Mouse (Mus musculus): Measurements from ENCODE around the gene Gm9821. TPM values are rescaled to one million over a fixed set of nuclear protein-coding genes. Genes with fewer than 3 reads are reported as not detected.

The Gm9821 gene
- polyA plus RNA-seq, 1 experiment from 2014 or later, result 0.69 TPM

GRCm38 (mm10) chr2:91933471-91933870 lies 12.0 kb upstream of the Gm9821 start:
- CTCF ChIA-PET, result interaction anchor here (1.1 kb wide), 1 partner anchor 9 kb away, joined by 4 read pairs; no protein-coding TSS in a partner anchor
- no peak for TF ChIP-seq CTCF (IDR thresholded peaks at IDR 0.05)
- ATAC-seq (no peak), DNase-seq (ENCODE audit: low read depth, low spot score) (no peak)
- POLR2A ChIA-PET, result interaction anchor here (0.9 to 1.2 kb wide), 2 partner anchors 10 to 46 kb away, joined by 3 read pairs; no protein-coding TSS in a partner anchor
- H3K27me3 ChIP-seq, result no peaks in the 10 kb centered on the region
- in situ Hi-C loops (cut with MboI; ENCODE audit: low pct_unique_long_range_greater_than_20kb), result no loop called here

GRCm38 (mm10) chr2:91934016-91934415 lies 11.5 kb upstream of the Gm9821 start:
- in situ Hi-C loops (cut with MboI; ENCODE audit: low pct_unique_long_range_greater_than_20kb), result no loop called here
- ATAC-seq, result no peak

GRCm38 (mm10) chr2:91934826-91935525 lies 10.5 kb upstream of the Gm9821 start:
- ChIA-PET POLR2A (no interaction called here), CTCF (interaction anchor here (1.2 kb wide), 1 partner anchor 10 kb away, joined by 4 read pairs; the partner anchor contains the start of gene Gm9821)
- TF ChIP-seq CTCF (IDR thresholded peaks at IDR 0.05), result no peak
- no peak for ATAC-seq
- DNase-seq (ENCODE audit: low read depth, low spot score), result no peak
- in situ Hi-C loops (cut with MboI; ENCODE audit: low pct_unique_long_range_greater_than_20kb), result no loop called here
- no peaks in the 10 kb centered on the region for H3K27me3 ChIP-seq

More at GRCm38 (mm10) chr2:91934016-91934415, 11.5 kb upstream of the Gm9821 start:
- TF ChIP-seq CTCF (IDR thresholded peaks at IDR 0.05), result no peak
- ChIA-PET CTCF (no interaction called here), POLR2A (no interaction called here)
- H3K27me3 ChIP-seq, result no peaks in the 10 kb centered on the region
- no peak for DNase-seq (ENCODE audit: low read depth, low spot score)

GRCm38 (mm10) chr2:91936154-91936553 lies 9.3 kb upstream of the Gm9821 start:
- DNase-seq (ENCODE audit: low read depth, low spot score) (no peak), ATAC-seq (no peak)
- ChIA-PET CTCF (interaction anchor here (1.7 kb wide), 1 partner anchor 11 kb away, joined by 4 read pairs; no protein-coding TSS in a partner anchor), POLR2A (no interaction called here)
- no peak for TF ChIP-seq CTCF (IDR thresholded peaks at IDR 0.05)
- in situ Hi-C loops (cut with MboI; ENCODE audit: low pct_unique_long_range_greater_than_20kb), result no loop called here
- no peaks in the 10 kb centered on the region for H3K27me3 ChIP-seq

- in situ Hi-C loops (cut with MboI; ENCODE audit: low pct_unique_long_range_greater_than_20kb), result no loop called here
- no peak for TF ChIP-seq CTCF (IDR thresholded peaks at IDR 0.05)
- no peak for ATAC-seq
- POLR2A ChIA-PET, result no interaction called here
- CTCF ChIA-PET, result no interaction called here
- no peak for DNase-seq (ENCODE audit: low read depth, low spot score)
- H3K27me3 ChIP-seq, result no peaks in the 10 kb centered on the region
Measured at GRCm38 (mm10) chr2:91939303-91939935, 6.1 kb upstream of the Gm9821 start.

- ChIA-PET POLR2A (no interaction called here), CTCF (interaction anchor here (0.9 to 5.0 kb wide), 5 partner anchors 9 to 41 kb away, joined by 3 to 63 read pairs (median 3); no protein-coding TSS in a partner anchor)
- in situ Hi-C loops (cut with MboI; ENCODE audit: low pct_unique_long_range_greater_than_20kb), result no loop called here
- no peak for ATAC-seq
- DNase-seq (ENCODE audit: low read depth, low spot score), result no peak
- TF ChIP-seq CTCF (IDR thresholded peaks at IDR 0.05), result no peak
- H3K27me3 ChIP-seq, result no peaks in the 10 kb centered on the region
Measured at GRCm38 (mm10) chr2:91942356-91942755, 3.1 kb upstream of the Gm9821 start.

- ChIA-PET CTCF (interaction anchor here (1.0 to 5.0 kb wide), 6 partner anchors 9 to 43 kb away, joined by 3 to 63 read pairs (median 4); no protein-coding TSS in a partner anchor), POLR2A (no interaction called here)
- no peak for TF ChIP-seq CTCF (IDR thresholded peaks at IDR 0.05)
- in situ Hi-C loops (cut with MboI; ENCODE audit: low pct_unique_long_range_greater_than_20kb), result no loop called here
- no peak for DNase-seq (ENCODE audit: low read depth, low spot score)
- peak; percentile 31 for ATAC-seq
- no peaks in the 10 kb centered on the region for H3K27me3 ChIP-seq
Measured at GRCm38 (mm10) chr2:91944170-91944950, 1.1 kb upstream of the Gm9821 start.

GRCm38 (mm10) chr2:91946836-91947235 lies 1.3 kb downstream of the Gm9821 start:
- ChIA-PET POLR2A (interaction anchor here (1.1 to 1.9 kb wide), 2 partner anchors 11 to 13 kb away, joined by 3 to 6 read pairs; no protein-coding TSS in a partner anchor), CTCF (interaction anchor here (0.8 to 2.4 kb wide), 3 partner anchors 10 to 17 kb away, joined by 3 to 14 read pairs (median 5); no protein-coding TSS in a partner anchor)
- ATAC-seq (no peak), DNase-seq (ENCODE audit: low read depth, low spot score) (no peak)
- no peaks in the 10 kb centered on the region for H3K27me3 ChIP-seq
- in situ Hi-C loops (cut with MboI; ENCODE audit: low pct_unique_long_range_greater_than_20kb), result no loop called here
- TF ChIP-seq CTCF (IDR thresholded peaks at IDR 0.05), result no peak

GRCm38 (mm10) chr2:91947397-91948150 lies 2.1 kb downstream of the Gm9821 start:
- in situ Hi-C loops (cut with MboI; ENCODE audit: low pct_unique_long_range_greater_than_20kb), result no loop called here
- DNase-seq (ENCODE audit: low read depth, low spot score), result no peak
- H3K27me3 ChIP-seq, result no peaks in the 10 kb centered on the region
- peak; percentile 27 for ATAC-seq
- ChIA-PET CTCF (interaction anchor here (0.8 to 2.4 kb wide), 3 partner anchors 10 to 16 kb away, joined by 3 to 14 read pairs (median 5); no protein-coding TSS in a partner anchor), POLR2A (interaction anchor here (1.1 to 1.9 kb wide), 2 partner anchors 11 to 12 kb away, joined by 3 to 6 read pairs; no protein-coding TSS in a partner anchor)
- TF ChIP-seq CTCF (IDR thresholded peaks at IDR 0.05), result no peak

All from Patski (cell line).